Mouse (Mus musculus): ENCODE data around the gene Kmt2d. TPM values are rescaled to one million over a fixed set of nuclear protein-coding genes. Genes with fewer than 3 reads are reported as not detected.

The Kmt2d gene
- polyA plus RNA-seq, 1 experiment from 2014 or later, result 3.6 TPM

GRCm38 (mm10) chr15:98880978-98881655 lies 10.1 kb upstream of the Kmt2d start:
- no peaks in the 10 kb centered on the region for H3K27me3 ChIP-seq (ENCODE audit: insufficient read depth, low read length)
- H3K4me2 ChIP-seq (ENCODE audit: low read depth, low read length), result peak overlapping the region; percentile 85
- no peak for TF ChIP-seq EP300 (IDR thresholded peaks at IDR 0.05; ENCODE audit: low read depth)
- peak; percentile 51 for TF ChIP-seq CTCF (IDR thresholded peaks at IDR 0.05; ENCODE audit: low read depth)
- peaks cover 10% of the 10 kb centered on the region; the same call in 1 of the 2 replicates for H3K4me1 ChIP-seq (ENCODE audit: insufficient read depth)
- peak overlapping the region; percentile 79 for H3K27ac ChIP-seq (ENCODE audit: low read depth)
- ATAC-seq, result peak; percentile 98
- H3K9ac ChIP-seq (replicated peaks), result peak overlapping the region; percentile 66
- peak overlapping the region; percentile 73 for H3K4me3 ChIP-seq (ENCODE audit: low read depth, low read length)
- H3K9me3 ChIP-seq (ENCODE audit: low read length), result no peaks in the 10 kb centered on the region
- DNase-seq, result peak; percentile 96
- 1% methylated on average over 48 of the region's 48 CpGs for WGBS (ENCODE audit: insufficient replicate concordance)
- H3K36me3 ChIP-seq (replicated peaks; ENCODE audit: insufficient read depth, low read length), result no peaks in the 10 kb centered on the region

DNA sequence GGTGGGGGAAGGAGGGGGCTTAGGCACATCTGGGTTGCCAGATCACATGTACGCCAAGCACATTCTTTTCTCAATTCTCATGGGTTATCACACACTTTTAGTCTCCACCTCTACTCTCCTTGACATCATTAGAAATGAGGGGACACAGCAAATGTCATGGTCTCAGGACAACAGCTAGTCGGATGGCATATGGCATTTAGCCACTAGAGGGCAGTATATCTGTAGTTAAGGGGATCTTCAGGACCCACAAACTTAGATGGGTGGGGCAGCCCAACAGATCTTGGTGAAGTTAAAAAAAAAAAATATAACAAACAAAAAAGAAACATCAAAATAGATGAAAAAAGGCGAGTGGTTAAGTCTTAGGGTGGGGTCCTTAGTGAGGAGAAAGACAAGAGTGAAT lies 6.3 kb upstream of the Kmt2d start:
- WGBS (ENCODE audit: insufficient replicate concordance), result 16% methylated on average over 3 of the region's 3 CpGs
- ATAC-seq (no peak), DNase-seq (peak; percentile 66)
- Histone ChIP-seq H3K9ac (replicated peaks) (no peak overlapping the region), H3K36me3 (replicated peaks; ENCODE audit: insufficient read depth, low read length) (no peaks in the 10 kb centered on the region), H3K4me3 (ENCODE audit: low read depth, low read length) (no peak overlapping the region), H3K27me3 (ENCODE audit: insufficient read depth, low read length) (no peaks in the 10 kb centered on the region), H3K4me1 (ENCODE audit: insufficient read depth) (peaks cover 10% of the 10 kb centered on the region; the same call in 1 of the 2 replicates), H3K9me3 (ENCODE audit: low read length) (no peaks in the 10 kb centered on the region), H3K27ac (ENCODE audit: low read depth) (no peak overlapping the region), H3K4me2 (ENCODE audit: low read depth, low read length) (no peak overlapping the region)
- TF ChIP-seq CTCF (IDR thresholded peaks at IDR 0.05; ENCODE audit: low read depth) (peak; percentile 93), EP300 (IDR thresholded peaks at IDR 0.05; ENCODE audit: low read depth) (no peak)

GRCm38 (mm10) chr15:98871916-98872888 lies 1.2 kb upstream of the Kmt2d start:
- H3K36me3 ChIP-seq (replicated peaks; ENCODE audit: insufficient read depth, low read length), result no peaks in the 10 kb centered on the region; the same call in 1 of the 2 replicates
- peak; percentile 93 for DNase-seq
- WGBS (ENCODE audit: insufficient replicate concordance), result under 1% methylated on average over 44 of the region's 51 CpGs
- peak; percentile 88 for ATAC-seq
- H3K4me2 ChIP-seq (ENCODE audit: low read depth, low read length), result peak overlapping the region; percentile 98
- H3K27me3 ChIP-seq (ENCODE audit: insufficient read depth, low read length), result no peaks in the 10 kb centered on the region
- H3K9ac ChIP-seq (replicated peaks), result peak overlapping the region; percentile 99
- H3K27ac ChIP-seq (ENCODE audit: low read depth), result peak overlapping the region; percentile 96
- TF ChIP-seq CTCF (IDR thresholded peaks at IDR 0.05; ENCODE audit: low read depth) (peak; percentile 27; the same call in 1 of the 2 replicates), EP300 (IDR thresholded peaks at IDR 0.05; ENCODE audit: low read depth) (peak; percentile 76; the same call in 1 of the 2 replicates)
- no peaks in the 10 kb centered on the region for H3K9me3 ChIP-seq (ENCODE audit: low read length)
- peak overlapping the region; percentile 87 for H3K4me3 ChIP-seq (ENCODE audit: low read depth, low read length)
- peaks cover 29% of the 10 kb centered on the region for H3K4me1 ChIP-seq (ENCODE audit: insufficient read depth)

DNA sequence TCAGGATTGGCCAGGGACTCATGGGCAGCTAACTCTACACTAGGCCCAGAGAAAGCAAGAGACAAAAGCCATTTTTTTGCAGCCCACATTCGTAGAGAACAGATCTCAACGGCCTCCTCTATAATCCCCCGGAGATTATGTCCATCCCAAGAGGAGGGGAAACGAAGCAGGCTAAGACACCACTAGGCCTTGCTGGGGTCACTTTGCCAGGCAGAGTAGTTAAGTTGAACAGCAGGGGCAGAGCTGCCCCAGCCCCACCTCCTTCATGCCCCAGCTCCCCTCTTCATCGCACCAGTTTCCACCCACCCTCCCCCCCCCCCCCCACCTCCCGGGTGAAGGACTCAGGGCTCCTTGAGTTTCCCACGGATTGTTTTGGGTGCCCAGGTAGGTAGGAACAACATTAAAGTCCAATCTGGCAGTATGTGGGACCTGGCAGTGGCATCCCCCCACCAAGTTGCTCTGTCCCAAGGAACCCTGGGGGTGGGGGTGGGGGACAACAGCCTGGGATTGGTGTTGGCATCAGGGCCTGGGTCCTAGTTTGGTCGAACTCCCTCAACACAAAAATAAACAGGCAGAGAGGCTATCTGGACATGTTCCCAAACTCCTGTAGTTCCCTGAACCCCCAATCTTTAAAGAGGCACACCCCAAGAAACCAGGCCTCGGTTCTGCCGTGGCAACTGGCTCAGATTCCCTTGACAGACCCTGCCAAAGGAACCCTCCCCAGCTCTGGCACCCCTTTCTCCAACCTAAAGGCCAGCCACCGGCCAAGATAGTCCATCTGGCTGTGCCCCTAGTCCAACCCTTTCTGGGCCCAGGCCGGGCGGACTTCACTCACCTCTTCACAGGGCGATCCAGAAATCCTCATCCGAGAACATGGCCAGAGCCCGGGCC lies 580 bp downstream of the Kmt2d start:
- Histone ChIP-seq H3K4me3 (ENCODE audit: low read depth, low read length) (peak overlapping the region; percentile 87), H3K4me2 (ENCODE audit: low read depth, low read length) (peak overlapping the region; percentile 98), H3K9ac (replicated peaks) (peak overlapping the region; percentile 99), H3K27me3 (ENCODE audit: insufficient read depth, low read length) (no peaks in the 10 kb centered on the region), H3K27ac (ENCODE audit: low read depth) (peak overlapping the region; percentile 96), H3K36me3 (replicated peaks; ENCODE audit: insufficient read depth, low read length) (peaks cover 17% of the 10 kb centered on the region), H3K4me1 (ENCODE audit: insufficient read depth) (peaks cover 32% of the 10 kb centered on the region), H3K9me3 (ENCODE audit: low read length) (no peaks in the 10 kb centered on the region)
- TF ChIP-seq CTCF (IDR thresholded peaks at IDR 0.05; ENCODE audit: low read depth), result no peak
- no peak for TF ChIP-seq EP300 (IDR thresholded peaks at IDR 0.05; ENCODE audit: low read depth)
- ATAC-seq (no peak), DNase-seq (peak; percentile 52)
- under 1% methylated on average over 15 of the region's 16 CpGs for WGBS (ENCODE audit: insufficient replicate concordance)

- no peaks in the 10 kb centered on the region for H3K27me3 ChIP-seq (ENCODE audit: insufficient read depth, low read length)
- no peaks in the 10 kb centered on the region for H3K9me3 ChIP-seq (ENCODE audit: low read length)
- peaks cover 32% of the 10 kb centered on the region for H3K4me1 ChIP-seq (ENCODE audit: insufficient read depth)
- peak overlapping the region; percentile 99 for H3K9ac ChIP-seq (replicated peaks)
- DNase-seq (peak; percentile 39), ATAC-seq (no peak)
- H3K4me3 ChIP-seq (ENCODE audit: low read depth, low read length), result peak overlapping the region; percentile 87
- 9% methylated on average over 8 of the region's 8 CpGs for WGBS (ENCODE audit: insufficient replicate concordance)
- peak overlapping the region; percentile 96 for H3K27ac ChIP-seq (ENCODE audit: low read depth)
- TF ChIP-seq CTCF (IDR thresholded peaks at IDR 0.05; ENCODE audit: low read depth) (no peak), EP300 (IDR thresholded peaks at IDR 0.05; ENCODE audit: low read depth) (no peak)
- H3K4me2 ChIP-seq (ENCODE audit: low read depth, low read length), result peak overlapping the region; percentile 98
- peaks cover 26% of the 10 kb centered on the region for H3K36me3 ChIP-seq (replicated peaks; ENCODE audit: insufficient read depth, low read length)
Observed at GRCm38 (mm10) chr15:98869342-98870178, 1.4 kb downstream of the Kmt2d start.
